Mouse (Mus musculus): ENCODE data around the gene Prpf4. TPM values are rescaled to one million over a fixed set of nuclear protein-coding genes. Genes with fewer than 3 reads are reported as not detected.

The Prpf4 gene
- total RNA-seq, 1 experiment: 32.6 TPM

- in situ Hi-C loops (cut with MboI; ENCODE audit: low sequenced_read_pairs in 2 of 2, unreplicated experiment in 2 of 2): no loop called here
These were observed 25.6 kb downstream of the Prpf4 start for GRCm38 (mm10) chr4:62433939-62434870.

GRCm38 (mm10) chr4:62435081-62435480 is 26.5 kb downstream of the Prpf4 start, which contains the start of gene Rnf183:
TSS of gene Rnf183 (minus strand) at chr4:62435252.
- in situ Hi-C loops (cut with MboI; ENCODE audit: low sequenced_read_pairs in 2 of 2, unreplicated experiment in 2 of 2): no loop called here
- no peak for TF ChIP-seq ZC3H11A (IDR thresholded peaks at IDR 0.05; ENCODE audit: borderline replicate concordance, low read depth, low read length)
- no peak for DNase-seq (ENCODE audit: low read depth, low spot score)
- H3K36me3 ChIP-seq (ENCODE audit: control insufficient read depth, insufficient read depth, low read length, poor library complexity, severe bottlenecking): no peaks in the 10 kb centered on the region
- H3K27ac ChIP-seq (ENCODE audit: insufficient read depth, low read depth, low read length, poor library complexity, severe bottlenecking): no peak within 1 kb of the TSS
- H3K4me1 ChIP-seq (ENCODE audit: control insufficient read depth in 2 of 2, insufficient read depth in 2 of 2, low read length in 2 of 2, poor library complexity in 1 of 2): no peaks in the 10 kb centered on the region
- H3K9ac ChIP-seq (ENCODE audit: insufficient read depth, low read depth, low read length, poor library complexity, severe bottlenecking): no peak within 1 kb of the TSS
- no peak within 1 kb of the TSS for H3K4me3 ChIP-seq (ENCODE audit: insufficient read depth in 1 of 2, low read depth in 1 of 2, low read length in 2 of 2, poor library complexity in 1 of 2, severe bottlenecking in 1 of 2)
- H3K9me3 ChIP-seq (ENCODE audit: control insufficient read depth, insufficient read depth, low read depth, low read length): no peaks in the 10 kb centered on the region

More at GRCm38 (mm10) chr4:62433939-62434870, 25.6 kb downstream of the Prpf4 start:
- no peak for TF ChIP-seq MAFK (IDR thresholded peaks at IDR 0.05; ENCODE audit: insufficient read depth, low read depth, low read length)
- no peak for TF ChIP-seq ZNF384 (IDR thresholded peaks at IDR 0.05; ENCODE audit: low read depth, low read length)
- no peak for TF ChIP-seq ZC3H11A (IDR thresholded peaks at IDR 0.05; ENCODE audit: borderline replicate concordance, low read depth, low read length)
- TF ChIP-seq CHD2 (IDR thresholded peaks at IDR 0.05; ENCODE audit: low read depth, low read length): no peak
- no peak for TF ChIP-seq HCFC1 (IDR thresholded peaks at IDR 0.05; ENCODE audit: borderline replicate concordance, insufficient read depth, low read length)
- Histone ChIP-seq H3K9ac (ENCODE audit: insufficient read depth, low read depth, low read length, poor library complexity, severe bottlenecking) (no peak overlapping the region), H3K9me3 (ENCODE audit: control insufficient read depth, insufficient read depth, low read depth, low read length) (no peaks in the 10 kb centered on the region), H3K27ac (ENCODE audit: insufficient read depth, low read depth, low read length, poor library complexity, severe bottlenecking) (no peak overlapping the region), H3K4me3 (ENCODE audit: insufficient read depth in 1 of 2, low read depth in 1 of 2, low read length in 2 of 2, poor library complexity in 1 of 2, severe bottlenecking in 1 of 2) (no peak overlapping the region), H3K36me3 (ENCODE audit: control insufficient read depth, insufficient read depth, low read length, poor library complexity, severe bottlenecking) (no peaks in the 10 kb centered on the region), H3K4me1 (ENCODE audit: control insufficient read depth in 2 of 2, insufficient read depth in 2 of 2, low read length in 2 of 2, poor library complexity in 1 of 2) (no peaks in the 10 kb centered on the region)
- no peak for DNase-seq (ENCODE audit: low read depth, low spot score)

GRCm38 (mm10) chr4:62437256-62437778 is 28.7 kb downstream of the Prpf4 start:
- TF ChIP-seq HCFC1 (IDR thresholded peaks at IDR 0.05; ENCODE audit: borderline replicate concordance, insufficient read depth, low read length): no peak
- TF ChIP-seq CHD2 (IDR thresholded peaks at IDR 0.05; ENCODE audit: low read depth, low read length): no peak
- TF ChIP-seq ZNF384 (IDR thresholded peaks at IDR 0.05; ENCODE audit: low read depth, low read length): no peak
- no peak for TF ChIP-seq MAFK (IDR thresholded peaks at IDR 0.05; ENCODE audit: insufficient read depth, low read depth, low read length)
- TF ChIP-seq ZC3H11A (IDR thresholded peaks at IDR 0.05; ENCODE audit: borderline replicate concordance, low read depth, low read length): no peak
- Histone ChIP-seq H3K36me3 (ENCODE audit: control insufficient read depth, insufficient read depth, low read length, poor library complexity, severe bottlenecking) (no peaks in the 10 kb centered on the region), H3K4me3 (ENCODE audit: insufficient read depth in 1 of 2, low read depth in 1 of 2, low read length in 2 of 2, poor library complexity in 1 of 2, severe bottlenecking in 1 of 2) (no peak overlapping the region), H3K9ac (ENCODE audit: insufficient read depth, low read depth, low read length, poor library complexity, severe bottlenecking) (no peak overlapping the region), H3K27ac (ENCODE audit: insufficient read depth, low read depth, low read length, poor library complexity, severe bottlenecking) (no peak overlapping the region), H3K9me3 (ENCODE audit: control insufficient read depth, insufficient read depth, low read depth, low read length) (no peaks in the 10 kb centered on the region), H3K4me1 (ENCODE audit: control insufficient read depth in 2 of 2, insufficient read depth in 2 of 2, low read length in 2 of 2, poor library complexity in 1 of 2) (no peaks in the 10 kb centered on the region)
- DNase-seq (ENCODE audit: low read depth, low spot score): no peak
- in situ Hi-C loops (cut with MboI; ENCODE audit: low sequenced_read_pairs in 2 of 2, unreplicated experiment in 2 of 2): no loop called here

GRCm38 (mm10) chr4:62437871-62438270 is 29.3 kb downstream of the Prpf4 start:
- in situ Hi-C loops (cut with MboI; ENCODE audit: low sequenced_read_pairs in 2 of 2, unreplicated experiment in 2 of 2): no loop called here
- Histone ChIP-seq H3K27ac (ENCODE audit: insufficient read depth, low read depth, low read length, poor library complexity, severe bottlenecking) (no peak overlapping the region), H3K9ac (ENCODE audit: insufficient read depth, low read depth, low read length, poor library complexity, severe bottlenecking) (no peak overlapping the region), H3K9me3 (ENCODE audit: control insufficient read depth, insufficient read depth, low read depth, low read length) (peaks cover 1% of the 10 kb centered on the region), H3K36me3 (ENCODE audit: control insufficient read depth, insufficient read depth, low read length, poor library complexity, severe bottlenecking) (no peaks in the 10 kb centered on the region), H3K4me1 (ENCODE audit: control insufficient read depth in 2 of 2, insufficient read depth in 2 of 2, low read length in 2 of 2, poor library complexity in 1 of 2) (no peaks in the 10 kb centered on the region), H3K4me3 (ENCODE audit: insufficient read depth in 1 of 2, low read depth in 1 of 2, low read length in 2 of 2, poor library complexity in 1 of 2, severe bottlenecking in 1 of 2) (no peak overlapping the region)
- no peak for DNase-seq (ENCODE audit: low read depth, low spot score)
- TF ChIP-seq ZC3H11A (IDR thresholded peaks at IDR 0.05; ENCODE audit: borderline replicate concordance, low read depth, low read length) (no peak), MAFK (IDR thresholded peaks at IDR 0.05; ENCODE audit: insufficient read depth, low read depth, low read length) (no peak)
